Mouse (Mus musculus) neural tube, embryonic 11.5 days (tissue): ENCODE measurements around the gene Syce3. TPM values are rescaled to one million over a fixed set of nuclear protein-coding genes. Genes with fewer than 3 reads are reported as not detected.

Experiments used
- ATAC-seq: fragments of 200-750 bp; cut with Nextera tagmentation; 2 replicates; pipeline ENCODE4 v1.8.0; 2017; ENCODE audit warnings: moderate number of reproducible peaks, mild to moderate bottlenecking, moderate TSS enrichment, moderate library complexity; ENCODE audit not compliant: insufficient read depth, low FRiP score, low TSS enrichment
- DNase-seq: peaks from one replicate; pipeline ENCODE4 v3.0.0-alpha.2; 2015; ENCODE audit warnings: low spot score
- H3K27ac ChIP-seq: fragments of 300-500 bp; sonication (generic); 2 replicates; pipeline ENCODE4 v1.5.1; 2014; ENCODE audit warnings: low read depth, mild to moderate bottlenecking, low read length
- H3K27me3 ChIP-seq: fragments of 300-500 bp; sonication (generic); 2 replicates; pipeline ENCODE4 v1.6.1; 2014; ENCODE audit warnings: mild to moderate bottlenecking, low read length, mixed read lengths; ENCODE audit not compliant: control insufficient read depth, insufficient read depth
- H3K36me3 ChIP-seq: fragments of 300-500 bp; sonication (generic); 2 replicates; pipeline ENCODE4 v1.6.1; 2014; ENCODE audit warnings: mild to moderate bottlenecking, low read length, moderate library complexity, mixed read lengths; ENCODE audit not compliant: control insufficient read depth, insufficient read depth
- H3K4me1 ChIP-seq: fragments of 300-500 bp; sonication (generic); 2 replicates; pipeline ENCODE4 v1.6.1; 2014; ENCODE audit warnings: low read length, mixed read lengths; ENCODE audit not compliant: control insufficient read depth, insufficient read depth
- H3K4me2 ChIP-seq: fragments of 300-500 bp; sonication (generic); 2 replicates; pipeline ENCODE4 v1.6.1; 2014; ENCODE audit warnings: low read depth, mild to moderate bottlenecking, moderate library complexity
- H3K4me3 ChIP-seq: fragments of 300-500 bp; sonication (generic); 2 replicates; pipeline ENCODE4 v1.5.1; 2014; ENCODE audit warnings: low read depth, low read length
- H3K9ac ChIP-seq: fragments of 300-500 bp; sonication (generic); 2 replicates; pipeline ENCODE4 v1.6.1; 2014; ENCODE audit warnings: mild to moderate bottlenecking, low read length
- H3K9me3 ChIP-seq: fragments of 300-500 bp; sonication (generic); 2 replicates; pipeline ENCODE4 v1.6.1; 2016; ENCODE audit warnings: low read length; ENCODE audit not compliant: control insufficient read depth
- WGBS: fragments of 180-500 bp; shearing (Covaris S2); extraction: QIAGEN DNeasy Blood & Tissue Kit; methylation state at CpG from one replicate; pipeline ENCODE4 v1.1.7; 2014; 5-methylcytosine and 5-hydroxymethylcytosine counted together
- polyA plus RNA-seq: library from polyadenylated mRNA; unstranded; fragments of >200 nt; fragmentation: Nextera tagmentation; extraction: Ambion mirVana; gene quantifications from 2 replicates; pipeline ENCODE4 v1.2.1, GENCODE M21; 2014

Syce3 gene
- not detected in 2 replicates for polyA plus RNA-seq

DNA sequence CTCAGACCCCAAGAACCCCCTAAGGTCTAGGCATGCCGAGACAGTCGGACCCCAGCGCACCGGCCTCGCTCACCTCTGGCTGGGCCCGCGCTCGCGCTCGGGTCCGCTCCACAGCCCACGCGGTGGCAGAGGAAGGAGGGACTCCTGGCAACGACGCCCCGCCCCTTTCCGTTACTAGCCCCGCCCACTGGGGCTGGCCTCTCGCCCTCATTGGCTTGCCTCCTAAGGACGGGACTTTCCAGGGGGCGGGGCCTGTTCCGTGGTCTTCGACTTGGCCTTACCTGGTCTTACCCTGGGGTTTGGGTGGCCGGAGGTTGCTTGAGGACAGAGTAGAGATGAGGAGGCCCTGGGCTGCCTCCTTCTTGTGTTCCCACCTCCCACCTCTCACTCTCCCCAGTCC, at the start of gene Syce3:
Syce3 (minus strand) TSS at position 386 of the 400 bp plus-strand sequence.
- Histone ChIP-seq H3K9ac (no peak within 1 kb of the TSS), H3K4me2 (no peak within 1 kb of the TSS), H3K4me1 (no peaks in the 10 kb centered on the region), H3K36me3 (no peaks in the 10 kb centered on the region), H3K4me3 (no peak within 1 kb of the TSS), H3K27me3 (no peaks in the 10 kb centered on the region), H3K9me3 (no peaks in the 10 kb centered on the region; the same call in 1 of the 2 replicates), H3K27ac (no peak within 1 kb of the TSS)
- no peak for DNase-seq
- ATAC-seq = no peak
- 86% methylated on average over 22 of the region's 24 CpGs for WGBS

GRCm38 (mm10) chr15:89459821-89460220, 49.5 kb upstream of the Syce3 start:
- no peak overlapping the region for H3K4me2 ChIP-seq
- H3K9me3 ChIP-seq = no peaks in the 10 kb centered on the region
- no peaks in the 10 kb centered on the region for H3K27me3 ChIP-seq
- no peak overlapping the region for H3K4me3 ChIP-seq
- H3K36me3 ChIP-seq = peaks cover 5% of the 10 kb centered on the region; the same call in 1 of the 2 replicates
- DNase-seq (no peak), ATAC-seq (no peak)
- 92% methylated on average over 7 of the region's 7 CpGs for WGBS
- 0 out of 2 replicates have a peak, but pooled peaks cover 3% of the 10 kb centered on the region for H3K4me1 ChIP-seq
- H3K27ac ChIP-seq = no peak overlapping the region
- no peak overlapping the region for H3K9ac ChIP-seq

GRCm38 (mm10) chr15:89458942-89459341, 48.6 kb upstream of the Syce3 start:
- Histone ChIP-seq H3K36me3 (peaks cover 5% of the 10 kb centered on the region; the same call in 1 of the 2 replicates), H3K9ac (no peak overlapping the region), H3K27ac (no peak overlapping the region), H3K4me1 (0 out of 2 replicates have a peak, but pooled peaks cover 3% of the 10 kb centered on the region), H3K9me3 (no peaks in the 10 kb centered on the region), H3K4me2 (no peak overlapping the region), H3K27me3 (no peaks in the 10 kb centered on the region), H3K4me3 (no peak overlapping the region)
- ATAC-seq (no peak), DNase-seq (no peak)
- 92% methylated on average over 15 of the region's 15 CpGs for WGBS

GRCm38 (mm10) chr15:89455642-89456041, 45.3 kb upstream of the Syce3 start:
- ATAC-seq = no peak
- DNase-seq = no peak
- no peak overlapping the region for H3K27ac ChIP-seq
- no peaks in the 10 kb centered on the region for H3K9me3 ChIP-seq
- H3K9ac ChIP-seq = no peak overlapping the region
- H3K4me1 ChIP-seq = 0 out of 2 replicates have a peak, but pooled peaks cover 3% of the 10 kb centered on the region
- H3K4me3 ChIP-seq = 0 out of 2 replicates have a peak overlapping the region, but pooled peaks have one; percentile 71
- peaks cover 5% of the 10 kb centered on the region; the same call in 1 of the 2 replicates for H3K36me3 ChIP-seq
- peaks cover 10% of the 10 kb centered on the region for H3K27me3 ChIP-seq
- peak overlapping the region; percentile 67 for H3K4me2 ChIP-seq
- WGBS = 83% methylated on average over 6 of the region's 6 CpGs

GRCm38 (mm10) chr15:89454857-89455256, 44.6 kb upstream of the Syce3 start:
- Histone ChIP-seq H3K27ac (no peak overlapping the region), H3K4me3 (peak overlapping the region; percentile 71), H3K36me3 (peaks cover 5% of the 10 kb centered on the region; the same call in 1 of the 2 replicates), H3K4me1 (0 out of 2 replicates have a peak, but pooled peaks cover 3% of the 10 kb centered on the region), H3K4me2 (peak overlapping the region; percentile 67), H3K9ac (peak overlapping the region; percentile 78), H3K9me3 (no peaks in the 10 kb centered on the region), H3K27me3 (peaks cover 10% of the 10 kb centered on the region)
- WGBS = 32% methylated on average over 4 of the region's 6 CpGs
- 0 out of 2 replicates have a peak, but pooled peaks have one; percentile 62 for ATAC-seq
- no peak for DNase-seq

- H3K4me3 ChIP-seq = peak within 1 kb of the TSS; percentile 71
- peaks cover 5% of the 10 kb centered on the region; the same call in 1 of the 2 replicates for H3K36me3 ChIP-seq
- peak; percentile 64 for DNase-seq
- 0 out of 2 replicates have a peak, but pooled peaks cover 3% of the 10 kb centered on the region for H3K4me1 ChIP-seq
- no peaks in the 10 kb centered on the region for H3K9me3 ChIP-seq
- ATAC-seq = peak; percentile 69
- WGBS = under 1% methylated on average over 47 of the region's 53 CpGs
- H3K4me2 ChIP-seq = peak within 1 kb of the TSS; percentile 67
- H3K9ac ChIP-seq = peak within 1 kb of the TSS; percentile 78
- peak within 1 kb of the TSS; percentile 56; the same call in 1 of the 2 replicates for H3K27ac ChIP-seq
- peaks cover 10% of the 10 kb centered on the region for H3K27me3 ChIP-seq
These were observed 43.7 kb upstream of the Syce3 start, which contains the start of gene Mapk8ip2 for GRCm38 (mm10) chr15:89453865-89454478. Gene Mapk8ip2, plus strand, starts transcription at chr15:89453913.

DNA sequence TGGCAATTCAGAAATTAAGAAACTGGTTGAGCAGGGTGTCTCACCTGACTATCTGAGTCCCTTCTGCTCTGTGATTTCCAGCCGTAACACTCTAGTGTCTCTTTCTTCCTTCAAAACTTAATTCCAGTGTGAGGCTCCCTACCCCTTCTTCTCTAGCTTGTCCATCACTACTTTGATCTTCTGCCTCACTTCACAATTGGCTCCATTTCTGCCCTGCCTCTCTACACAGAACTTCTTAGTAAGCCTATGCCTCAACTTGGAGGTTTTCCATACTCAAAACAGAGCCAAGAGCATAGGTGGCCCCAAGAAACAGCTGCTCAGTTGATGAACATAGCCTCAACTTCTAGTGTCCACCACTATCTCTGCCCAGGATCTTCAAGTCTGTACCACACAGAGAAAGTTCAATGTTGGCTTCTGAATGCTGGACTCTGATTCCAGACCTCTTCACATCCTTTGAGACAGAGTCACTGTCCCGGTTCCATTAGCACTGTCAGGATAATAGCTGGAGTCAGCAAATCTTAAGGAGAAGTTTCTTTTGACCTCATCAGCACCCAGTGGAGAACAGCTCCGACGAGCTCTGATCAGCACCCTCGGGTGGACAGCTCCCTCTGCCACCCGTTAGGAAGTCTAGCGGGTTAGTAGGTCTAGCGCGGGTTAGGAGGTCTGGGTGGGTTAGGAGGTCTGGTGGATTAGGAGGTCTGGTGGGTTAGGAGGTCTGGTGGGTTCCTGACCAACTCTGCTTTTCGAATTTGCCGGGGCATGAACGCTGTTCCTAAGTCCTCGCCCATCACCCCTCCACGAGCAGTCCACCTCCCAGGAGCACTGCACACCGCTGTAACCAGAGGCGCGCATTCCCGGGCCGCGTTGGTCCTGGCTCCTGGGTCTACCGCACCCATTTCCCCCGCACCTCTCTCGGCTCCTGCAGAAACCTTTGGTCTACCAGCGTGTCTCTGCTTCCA, 42.9 kb upstream of the Syce3 start:
- ATAC-seq (peak; percentile 60), DNase-seq (peak; percentile 59)
- Histone ChIP-seq H3K27ac (peak overlapping the region; percentile 56; the same call in 1 of the 2 replicates), H3K9ac (peak overlapping the region; percentile 78), H3K4me3 (peak overlapping the region; percentile 71), H3K36me3 (peaks cover 3% of the 10 kb centered on the region; the same call in 1 of the 2 replicates), H3K27me3 (peaks cover 10% of the 10 kb centered on the region), H3K4me1 (0 out of 2 replicates have a peak, but pooled peaks cover 3% of the 10 kb centered on the region), H3K4me2 (peak overlapping the region; percentile 67), H3K9me3 (no peaks in the 10 kb centered on the region)
- 5% methylated on average over 24 of the region's 24 CpGs for WGBS

GRCm38 (mm10) chr15:89442486-89443070, 32.3 kb upstream of the Syce3 start:
- Histone ChIP-seq H3K27ac (no peak overlapping the region), H3K4me1 (no peaks in the 10 kb centered on the region), H3K9ac (no peak overlapping the region), H3K36me3 (no peaks in the 10 kb centered on the region), H3K4me3 (no peak overlapping the region), H3K9me3 (no peaks in the 10 kb centered on the region), H3K4me2 (no peak overlapping the region), H3K27me3 (no peaks in the 10 kb centered on the region)
- WGBS = 45% methylated on average over 8 of the region's 8 CpGs
- ATAC-seq (no peak), DNase-seq (peak; percentile 25)
